Mouse (Mus musculus) gastrocnemius, adult 2 months (tissue): ENCODE measurements around the gene Slc35b2. TPM values are rescaled to one million over a fixed set of nuclear protein-coding genes. Genes with fewer than 3 reads are reported as not detected.

Experiments used
- DNase-seq: peaks from one replicate; pipeline ENCODE4 v3.0.0; 2022
- H3K27ac ChIP-seq: fragments of 200-600 bp; 2 replicates; pipeline ENCODE4 v1.8.1; 2022; ENCODE audit warnings: mild to moderate bottlenecking
- H3K4me3 ChIP-seq: fragments of 200-600 bp; 2 replicates; pipeline ENCODE4 v1.8.1; 2022; ENCODE audit warnings: mild to moderate bottlenecking, moderate library complexity
- CTCF ChIP-seq: fragments of 200-600 bp; IDR thresholded peaks from 2 replicates; pipeline ENCODE4 v1.8.1; 2022; ENCODE audit warnings: antibody characterized with exemption, mild to moderate bottlenecking, moderate library complexity
- intact Hi-C: fragments of 180-260 bp; cut with DNase I; formaldehyde crosslinking; loops from one replicate; pipeline ENCODE4 v1.15.1; 2025
- total RNA-seq, 2 experiments: library from RNA; stranded (reverse); gene quantifications; 2 replicates each; pipeline ENCODE4 v1.2.3; 2021

Gene Slc35b2
- total RNA-seq, 2 experiments from 2014 or later = 16.0 to 17.3 TPM

DNA sequence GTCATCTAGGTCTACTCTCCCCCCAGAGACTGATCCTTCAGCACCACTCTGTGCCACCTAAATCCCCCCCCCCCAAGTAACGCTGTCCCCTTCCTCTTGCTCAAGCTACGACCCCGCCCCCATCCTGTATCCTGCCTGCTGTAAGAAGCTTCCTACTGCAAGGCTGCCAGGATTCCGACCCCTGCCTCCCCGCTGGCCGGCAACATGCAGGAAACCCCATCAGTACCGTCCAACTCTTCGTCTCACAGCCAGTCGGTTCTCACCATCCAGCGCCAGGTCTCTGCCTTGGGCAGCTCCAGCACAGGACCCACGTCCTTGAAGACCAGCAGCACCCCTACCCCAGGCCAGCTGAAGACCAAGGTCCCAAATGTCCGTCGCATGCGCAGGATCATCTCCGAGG, 30.8 kb upstream of the Slc35b2 start:
- Histone ChIP-seq H3K4me3 (no peak overlapping the region), H3K27ac (no peak overlapping the region)
- DNase-seq = no peak
- no peak for TF ChIP-seq CTCF
- intact Hi-C loops = no loop called here

DNA sequence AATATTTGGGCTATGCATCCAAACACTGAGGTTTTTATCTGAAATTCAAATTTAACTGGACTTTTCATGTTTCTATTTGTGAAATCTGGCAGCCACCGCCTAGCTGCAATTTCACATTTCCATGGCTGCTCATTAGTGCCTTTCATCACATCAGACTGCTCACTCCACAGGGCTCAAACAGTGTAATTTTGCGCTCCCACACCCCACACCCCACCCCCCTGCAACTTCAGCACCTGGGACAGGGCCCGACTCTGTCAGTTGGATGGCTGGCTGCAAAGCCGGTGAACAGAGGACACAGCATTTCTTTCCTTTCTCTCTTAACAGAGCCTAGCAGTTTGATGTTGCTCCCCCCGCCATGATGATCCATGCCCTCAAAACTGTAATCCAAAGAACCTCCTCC, 27.4 kb upstream of the Slc35b2 start:
- intact Hi-C loops = no loop called here

DNA sequence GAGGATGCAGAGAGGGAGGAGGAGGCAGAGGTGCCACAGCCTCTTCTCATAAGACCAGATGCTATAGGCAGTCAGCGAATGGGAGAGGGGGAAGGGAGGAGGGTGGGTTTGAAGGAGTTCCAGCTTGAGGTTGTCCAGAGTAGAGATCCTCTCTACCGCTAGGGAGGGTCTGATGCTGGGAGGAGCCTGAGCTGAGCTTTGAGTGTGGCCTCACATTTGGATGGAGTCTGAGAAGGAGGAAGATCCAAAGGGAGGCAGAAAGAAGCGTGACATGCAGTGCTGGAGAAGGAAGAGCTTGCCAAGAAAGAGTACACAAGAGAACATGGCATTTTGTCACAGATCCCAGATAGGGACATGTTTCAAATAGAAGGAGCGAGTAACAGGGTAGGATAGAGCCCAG, 25.3 kb upstream of the Slc35b2 start:
- no peak for DNase-seq
- no peak for TF ChIP-seq CTCF
- Histone ChIP-seq H3K27ac (no peak overlapping the region), H3K4me3 (no peak overlapping the region)
- intact Hi-C loops = no loop called here

More for the DNA sequence above, 27.4 kb upstream of the Slc35b2 start:
- TF ChIP-seq CTCF = no peak
- no peak for DNase-seq
- H3K27ac ChIP-seq = no peak overlapping the region
- H3K4me3 ChIP-seq = no peak overlapping the region

DNA sequence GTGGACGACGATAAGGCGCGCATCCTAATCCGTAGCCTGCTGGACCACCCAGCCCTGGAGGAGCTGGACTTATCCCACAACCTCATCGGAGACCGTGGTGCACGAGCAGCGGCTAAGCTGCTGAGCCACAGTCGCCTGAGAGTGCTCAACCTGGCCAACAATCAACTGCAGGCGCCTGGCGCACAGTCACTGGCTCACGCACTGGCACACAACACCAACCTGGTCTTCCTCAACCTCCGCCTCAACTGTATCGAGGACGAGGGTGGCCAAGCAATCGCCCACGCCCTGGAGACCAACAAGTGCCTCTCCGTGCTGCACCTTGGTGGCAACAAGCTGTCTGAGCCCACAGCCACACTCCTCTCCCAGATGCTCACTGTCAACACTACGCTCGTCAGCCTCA, 24.0 kb upstream of the Slc35b2 start:
- Histone ChIP-seq H3K27ac (no peak overlapping the region), H3K4me3 (no peak overlapping the region)
- no peak for DNase-seq
- TF ChIP-seq CTCF = no peak
- intact Hi-C loops = no loop called here

DNA sequence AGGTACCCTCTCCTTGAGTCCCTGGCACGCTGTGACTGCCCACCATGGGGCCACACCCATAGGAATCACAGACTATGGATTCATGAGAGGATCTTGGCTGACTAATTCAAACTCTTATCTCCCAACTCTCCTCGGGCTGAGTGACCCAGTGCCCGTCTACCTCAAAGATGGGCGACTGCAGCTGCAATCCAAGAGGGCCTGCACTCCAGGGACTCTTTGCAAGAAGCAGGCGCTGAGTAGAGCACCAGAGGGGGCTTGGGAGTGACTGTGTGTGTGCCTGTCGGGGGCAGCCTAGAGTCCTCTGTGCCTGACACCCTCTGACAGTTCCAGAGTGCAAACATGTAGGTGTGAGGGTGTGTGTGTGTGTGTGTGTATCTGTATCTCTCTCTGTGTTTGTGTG, 21.5 kb upstream of the Slc35b2 start:
- Histone ChIP-seq H3K4me3 (no peak overlapping the region), H3K27ac (no peak overlapping the region)
- TF ChIP-seq CTCF = no peak
- DNase-seq = no peak
- intact Hi-C loops = no loop called here

GRCm38 (mm10) chr17:45542705-45543104, 21.0 kb upstream of the Slc35b2 start:
- no peak overlapping the region for H3K27ac ChIP-seq
- intact Hi-C loops = no loop called here
- TF ChIP-seq CTCF = no peak
- H3K4me3 ChIP-seq = no peak overlapping the region
- DNase-seq = no peak

DNA sequence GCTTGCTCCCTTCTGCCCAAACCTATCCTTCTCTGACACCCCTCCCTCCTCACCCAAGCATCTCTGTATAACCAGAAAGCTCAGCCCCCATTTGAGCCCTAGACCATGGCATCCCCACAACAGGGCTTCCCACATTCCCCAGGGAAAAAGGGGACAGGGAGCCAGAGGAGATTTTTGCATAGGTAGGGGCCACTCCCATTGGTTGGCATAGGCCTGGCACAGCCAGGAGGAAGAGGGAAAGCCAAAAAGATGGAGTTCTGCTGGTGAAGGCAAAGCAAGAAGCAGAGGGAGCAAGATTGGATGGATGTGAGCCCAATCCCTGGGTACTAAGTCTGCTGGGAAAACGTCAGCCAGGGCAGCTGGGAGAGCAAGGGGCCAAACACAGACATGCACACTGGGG, 20.6 kb upstream of the Slc35b2 start:
- intact Hi-C loops = no loop called here
- H3K27ac ChIP-seq = no peak overlapping the region
- no peak for TF ChIP-seq CTCF
- DNase-seq = no peak
- no peak overlapping the region for H3K4me3 ChIP-seq

- Histone ChIP-seq H3K27ac (no peak overlapping the region), H3K4me3 (peak overlapping the region; percentile 63)
- TF ChIP-seq CTCF = no peak
- DNase-seq = no peak
- intact Hi-C loops = no loop called here
These were observed 19.4 kb upstream of the Slc35b2 start for GRCm38 (mm10) chr17:45544001-45544872.

DNA sequence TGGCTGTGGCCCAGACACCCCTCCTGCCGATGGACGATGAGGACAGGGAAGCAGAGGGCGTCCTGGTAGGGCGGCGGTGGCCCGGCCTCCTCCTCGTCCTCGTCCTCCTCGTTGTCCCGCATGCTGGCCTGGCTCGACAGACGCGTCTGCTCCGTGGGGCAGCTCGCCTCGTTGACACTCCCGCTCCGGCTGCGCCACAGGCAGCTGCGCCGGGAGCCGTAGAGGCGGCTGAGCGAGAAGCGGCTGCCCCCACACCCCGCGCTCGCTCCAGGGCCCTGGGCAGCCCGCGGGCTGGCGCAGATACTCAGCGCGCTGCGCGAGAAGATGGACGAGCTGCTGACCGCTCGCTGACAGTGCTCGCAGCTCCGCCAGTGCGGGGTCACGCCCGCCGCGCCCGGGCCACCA, 18.8 kb upstream of the Slc35b2 start:
- no peak overlapping the region for H3K27ac ChIP-seq
- no peak for TF ChIP-seq CTCF
- peak overlapping the region; percentile 63 for H3K4me3 ChIP-seq
- intact Hi-C loops = no loop called here
- DNase-seq = no peak

DNA sequence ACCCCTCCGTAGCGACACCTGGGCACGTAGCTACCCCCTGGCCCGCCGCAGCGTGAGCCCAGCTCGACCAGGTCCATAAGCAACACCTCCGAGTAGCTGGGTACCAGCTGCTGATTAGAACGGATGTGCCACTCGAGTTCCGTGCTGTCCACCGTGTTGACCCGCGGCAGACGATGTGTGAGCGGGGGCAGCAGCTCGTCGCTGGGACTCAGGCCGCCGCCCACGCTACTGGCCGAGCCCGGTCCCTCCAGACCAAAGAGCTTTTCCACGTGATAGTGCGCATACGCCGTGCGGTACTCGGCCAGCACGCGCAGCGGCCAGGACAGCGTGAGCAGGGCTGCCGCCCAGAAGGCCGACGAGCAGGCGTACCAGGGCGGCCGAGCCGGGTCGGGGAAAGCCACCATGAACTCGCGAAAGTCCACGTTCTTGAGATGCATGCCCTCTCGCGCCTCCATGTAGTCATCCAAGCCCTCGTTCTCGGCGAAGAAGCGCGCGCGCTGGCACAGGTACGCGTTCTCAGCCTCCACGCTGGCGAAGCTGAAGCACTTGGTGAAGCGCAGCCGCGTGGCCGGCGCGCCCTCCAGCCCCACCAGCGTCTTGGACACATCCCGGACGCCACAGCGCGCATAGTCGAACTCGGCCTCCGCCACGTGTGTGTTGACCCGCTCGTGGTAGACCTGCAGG, 18.3 kb upstream of the Slc35b2 start:
- no peak for TF ChIP-seq CTCF
- Histone ChIP-seq H3K27ac (no peak overlapping the region), H3K4me3 (peak overlapping the region; percentile 63)
- intact Hi-C loops = no loop called here
- peak; percentile 31 for DNase-seq

DNA sequence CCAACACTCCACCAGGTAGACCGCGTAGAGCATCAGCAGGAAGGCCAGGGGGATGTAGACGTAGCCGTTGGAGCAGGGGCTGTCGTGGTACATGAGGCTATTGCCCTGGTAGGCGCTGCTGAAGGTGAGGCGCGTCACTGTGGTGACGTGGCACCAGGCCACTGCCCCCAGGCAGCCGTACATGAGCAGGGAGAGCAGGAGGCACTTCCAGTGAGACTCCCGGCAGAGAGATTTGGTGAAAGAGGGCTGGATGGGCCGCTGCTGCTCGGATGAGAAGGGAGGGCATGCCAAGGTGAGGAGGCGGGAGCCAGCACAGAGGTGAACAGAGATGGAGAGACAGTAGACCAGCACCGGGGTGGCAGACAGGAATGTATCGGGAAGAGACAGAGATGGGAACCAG, 16.7 kb upstream of the Slc35b2 start:
- Histone ChIP-seq H3K27ac (no peak overlapping the region), H3K4me3 (no peak overlapping the region)
- DNase-seq = no peak
- TF ChIP-seq CTCF = no peak
- intact Hi-C loops = no loop called here

GRCm38 (mm10) chr17:45547461-45548190, 16.0 kb upstream of the Slc35b2 start:
- Histone ChIP-seq H3K27ac (no peak overlapping the region), H3K4me3 (no peak overlapping the region)
- no peak for TF ChIP-seq CTCF
- intact Hi-C loops = no loop called here
- DNase-seq = no peak
